Mouse (Mus musculus): ENCODE results near the gene Rad51c. TPM values are rescaled to one million over a fixed set of nuclear protein-coding genes. Genes with fewer than 3 reads are reported as not detected.
"Not testable (repeated sequence)": the region's sequence is repeated elsewhere in the genome, so short reads cannot be mapped to it uniquely, and the experiment has no call there.

The Rad51c gene
- 1 to 10 TPM; 3.9 to 4.6 TPM for total RNA-seq (2021)
- long read RNA-seq, experiment 1, partial matches to known transcripts: 0 of 2 reads
- long read RNA-seq, experiment 1, other reads (novel, unspliced or antisense): 1 of 2 reads
- long read RNA-seq, experiment 2, partial matches to known transcripts: 1 of 3 reads
- long read RNA-seq, experiment 2, other reads (novel, unspliced or antisense): 0 of 3 reads

DNA sequence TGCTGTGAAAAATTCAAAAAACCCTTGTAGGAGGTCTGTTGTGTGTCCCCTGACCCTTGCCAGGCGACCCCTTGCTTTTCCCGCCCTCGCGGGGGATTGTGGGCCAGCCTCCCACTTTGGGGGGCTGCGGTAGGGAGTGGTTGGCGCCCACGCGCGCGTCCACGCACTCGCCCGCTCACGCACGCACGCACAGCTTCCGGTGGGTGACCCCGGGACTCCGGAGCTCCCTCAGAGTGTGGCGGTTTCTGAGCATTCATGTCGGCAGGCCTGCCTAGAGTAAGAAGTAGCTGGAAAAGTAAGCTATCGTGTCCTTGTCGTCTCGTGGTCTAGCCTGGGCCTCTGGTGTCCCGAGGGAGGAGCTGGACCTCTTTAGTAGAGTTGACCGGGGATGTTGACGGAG is at the start of gene Rad51c, which contains the start of gene Tex14:
TSS of gene Rad51c (minus strand) at position 79 of the 400 bp plus-strand sequence.
TSS of gene Tex14 (plus strand) at position 190 of the 400 bp plus-strand sequence.
- peak; percentile 18 to 29 for DNase-seq (ENCODE audit: low spot score in 2 of 2)

DNA sequence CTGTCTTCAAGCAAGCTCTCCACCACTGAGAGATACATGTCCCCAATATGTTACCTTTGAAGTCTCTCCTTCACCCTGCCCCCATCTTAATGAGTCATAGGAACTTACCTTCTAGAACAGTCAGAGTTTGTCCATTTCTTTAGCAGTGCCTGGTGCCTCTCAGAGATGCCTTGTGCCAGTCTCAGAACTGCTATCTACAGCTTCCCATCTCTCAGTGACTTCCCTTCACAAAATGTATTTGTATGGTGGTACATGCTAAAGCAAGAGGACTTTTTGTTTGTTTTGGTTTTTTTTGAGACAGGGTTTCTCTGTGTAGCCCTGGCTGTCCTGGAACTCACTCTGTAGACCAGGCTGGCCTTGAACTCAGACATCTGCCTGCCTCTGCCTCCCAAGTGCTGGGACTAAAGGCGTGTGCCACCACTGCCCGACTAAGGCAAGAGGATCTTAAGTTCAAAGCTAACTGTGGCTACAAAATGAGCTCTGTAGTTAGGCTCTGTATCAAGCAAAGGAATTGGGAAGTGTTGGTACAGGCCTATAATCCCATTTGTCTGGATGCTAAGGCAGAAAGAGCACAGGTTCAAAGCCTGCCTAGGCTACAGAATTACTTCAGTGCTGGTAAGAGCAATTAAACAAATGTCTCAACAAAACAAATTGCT is 49.4 kb upstream of the Rad51c start:
- DNase-seq (ENCODE audit: low spot score in 2 of 2): no peak

DNA sequence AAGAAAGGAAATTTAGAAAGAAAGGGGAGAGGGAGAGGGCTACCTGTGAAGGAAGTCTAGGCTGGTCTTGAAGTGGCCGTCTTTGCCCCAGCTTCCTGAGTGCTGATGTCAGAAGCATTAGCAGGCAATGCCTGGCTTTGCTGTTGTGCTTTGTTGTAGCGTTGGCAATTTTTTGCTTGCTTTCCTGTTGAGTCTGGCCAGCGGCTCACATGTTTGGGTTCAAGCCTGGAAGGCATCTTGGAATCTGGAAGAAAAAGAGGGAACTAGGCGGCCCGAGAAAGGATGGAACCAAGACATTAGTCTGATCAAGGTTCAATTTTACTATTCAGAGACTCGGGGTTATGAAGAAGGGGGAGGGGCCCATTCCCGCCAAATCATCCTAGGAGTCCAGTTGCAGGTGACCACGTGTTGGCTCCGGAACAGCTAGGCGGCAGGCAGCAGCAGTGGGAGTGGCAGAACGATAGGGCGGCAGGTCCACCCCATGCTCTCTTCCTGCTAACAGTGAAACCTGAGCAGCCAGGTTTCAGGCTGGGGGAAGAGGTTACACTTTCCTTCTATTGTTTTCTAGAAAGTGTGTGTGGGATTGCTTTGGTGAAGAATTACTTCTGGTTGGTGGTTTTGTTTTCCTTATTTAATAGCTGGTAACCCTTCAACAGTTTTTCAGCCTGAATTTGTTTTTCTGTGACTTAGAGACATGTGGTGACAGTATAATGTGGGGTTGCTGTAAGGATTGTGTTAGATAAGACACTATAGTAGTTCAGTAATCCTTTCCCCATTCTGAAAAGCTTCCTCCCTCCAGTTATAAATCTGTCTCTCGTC is 48.7 kb upstream of the Rad51c start:
- no peak for DNase-seq (ENCODE audit: low spot score in 2 of 2)

DNA sequence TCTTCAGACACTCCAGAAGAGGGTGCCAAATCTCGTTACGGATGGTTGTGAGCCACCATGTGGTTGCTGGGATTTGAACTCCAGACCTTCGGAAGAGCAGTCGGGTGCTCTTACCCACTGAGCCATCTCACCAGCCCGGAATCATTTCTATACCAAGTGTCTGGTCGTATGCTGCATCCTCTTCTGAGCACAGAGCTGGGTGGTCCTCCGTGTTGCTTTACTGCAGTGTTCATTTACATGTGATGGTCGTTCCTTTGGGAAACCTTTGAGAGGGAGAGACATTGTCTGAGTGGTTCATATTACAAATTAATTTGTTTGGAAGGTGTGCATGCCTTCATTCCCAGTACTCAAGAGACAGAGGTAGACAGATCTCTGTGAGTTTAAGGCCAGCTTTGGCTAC is 48.0 kb upstream of the Rad51c start:
- DNase-seq (ENCODE audit: low spot score in 2 of 2): not testable (repeated sequence)

DNA sequence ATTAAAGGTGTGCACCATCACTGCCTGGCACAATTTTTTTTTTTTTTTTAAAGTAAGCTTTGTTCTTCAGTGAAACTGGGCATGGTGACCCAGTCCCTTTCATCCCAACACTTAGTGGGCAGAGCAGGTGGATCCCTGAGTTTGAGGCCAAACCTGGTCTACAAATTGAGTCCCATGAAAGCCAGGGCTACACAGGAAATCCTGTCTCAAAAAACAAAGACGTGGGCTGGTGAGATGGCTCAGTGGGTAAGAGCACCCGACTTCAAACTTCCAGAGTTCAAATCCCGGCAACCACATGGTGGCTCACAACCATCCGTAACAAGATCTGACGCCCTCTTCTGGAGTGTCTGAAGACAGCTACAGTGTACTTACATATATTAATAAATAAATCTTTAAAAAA is 45.1 kb upstream of the Rad51c start:
- not testable (repeated sequence) for DNase-seq (ENCODE audit: low spot score in 2 of 2)

DNA sequence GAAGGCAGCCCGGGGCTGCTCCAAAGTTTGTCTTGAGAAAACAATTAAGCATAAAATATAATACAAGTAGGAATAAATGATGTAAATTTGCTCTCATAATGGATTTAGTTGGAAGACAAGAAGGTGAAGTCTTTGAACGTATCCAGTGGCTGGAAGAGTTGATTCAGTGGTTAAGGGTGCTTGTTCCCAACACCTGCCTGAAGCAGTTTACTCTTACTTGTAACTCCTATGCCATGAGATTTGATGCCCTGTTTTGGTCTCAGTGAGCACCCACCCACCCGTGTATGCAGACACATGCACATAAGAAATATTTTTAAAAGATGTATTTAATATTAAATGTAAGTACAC is 44.4 kb upstream of the Rad51c start:
- DNase-seq (ENCODE audit: low spot score in 2 of 2): no peak

DNA sequence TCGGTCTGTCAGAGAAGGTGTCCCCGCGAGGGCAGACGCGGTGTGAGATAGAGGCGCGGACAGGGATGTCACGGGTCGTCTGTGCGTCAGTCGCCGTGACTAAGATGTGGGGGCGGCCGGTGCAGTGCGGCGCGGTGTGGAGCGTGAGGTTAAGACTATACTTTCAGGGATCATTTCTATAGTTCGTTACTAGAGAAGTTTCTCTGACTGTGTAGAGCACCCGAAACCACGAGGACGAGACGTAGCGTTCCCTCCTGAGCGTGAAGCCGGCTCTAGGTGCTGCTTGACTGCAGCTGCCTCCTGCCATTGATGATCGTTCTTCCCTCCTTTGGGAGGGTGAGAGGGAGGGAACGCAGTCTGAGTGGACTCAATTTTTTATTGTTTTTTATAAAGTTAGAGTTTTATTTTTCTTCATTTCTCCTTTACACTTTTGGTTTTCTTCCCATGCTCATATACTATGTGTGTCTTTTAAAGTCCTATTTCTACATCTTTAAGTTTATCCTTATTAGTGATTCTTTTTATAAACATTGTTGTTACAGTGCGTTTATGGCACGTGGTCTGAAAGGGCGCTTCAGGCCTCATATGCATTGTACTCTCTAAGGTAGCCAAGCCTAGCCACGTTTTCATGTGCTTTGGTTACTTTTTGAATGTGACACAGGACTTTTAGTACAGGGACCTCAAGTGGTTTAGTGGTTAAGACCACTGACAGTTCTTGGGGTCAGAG is 43.9 kb upstream of the Rad51c start:
- not testable (repeated sequence) for DNase-seq (ENCODE audit: low spot score in 2 of 2)

DNA sequence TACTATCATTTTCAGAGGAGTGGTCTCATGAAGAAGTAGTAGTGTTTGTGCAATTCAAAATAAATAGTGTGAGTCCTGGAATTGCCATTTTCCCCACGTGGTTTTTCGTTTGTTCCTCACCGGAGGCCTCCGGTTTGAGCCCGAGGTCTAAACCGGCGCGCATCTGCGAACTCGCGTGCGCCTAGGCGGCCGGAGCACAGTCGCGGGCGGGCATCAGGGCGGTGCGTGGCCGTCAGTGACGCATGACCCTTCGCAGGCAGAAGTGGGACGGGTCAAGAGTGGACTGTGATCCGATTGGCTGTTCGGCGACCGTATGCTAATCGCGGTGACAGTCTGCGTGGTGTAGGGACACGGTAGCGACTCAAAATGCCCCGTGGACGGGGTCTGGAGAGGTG is 43.3 kb upstream of the Rad51c start:
- peak; percentile 68 to 90 for DNase-seq (ENCODE audit: low spot score in 2 of 2)

DNA sequence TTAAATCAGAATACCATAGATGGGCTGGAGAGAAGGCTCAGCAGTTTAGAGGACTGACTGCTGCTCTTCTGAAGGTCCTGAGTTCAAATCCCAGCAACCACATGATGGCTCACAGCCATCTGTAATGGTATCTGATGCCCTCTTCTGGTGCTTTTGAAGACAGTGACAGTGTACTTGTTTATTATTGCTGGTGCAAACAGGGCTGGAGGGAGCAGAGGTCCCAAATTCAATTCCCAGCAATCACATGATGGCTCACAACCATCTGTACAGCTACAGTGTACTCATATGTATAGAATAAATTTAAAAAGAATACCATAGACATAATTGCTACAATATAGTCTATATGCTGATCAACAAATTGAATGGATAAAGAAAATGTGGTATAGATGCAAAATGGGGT is 42.7 kb upstream of the Rad51c start:
- DNase-seq (ENCODE audit: low spot score in 2 of 2): no peak

DNA sequence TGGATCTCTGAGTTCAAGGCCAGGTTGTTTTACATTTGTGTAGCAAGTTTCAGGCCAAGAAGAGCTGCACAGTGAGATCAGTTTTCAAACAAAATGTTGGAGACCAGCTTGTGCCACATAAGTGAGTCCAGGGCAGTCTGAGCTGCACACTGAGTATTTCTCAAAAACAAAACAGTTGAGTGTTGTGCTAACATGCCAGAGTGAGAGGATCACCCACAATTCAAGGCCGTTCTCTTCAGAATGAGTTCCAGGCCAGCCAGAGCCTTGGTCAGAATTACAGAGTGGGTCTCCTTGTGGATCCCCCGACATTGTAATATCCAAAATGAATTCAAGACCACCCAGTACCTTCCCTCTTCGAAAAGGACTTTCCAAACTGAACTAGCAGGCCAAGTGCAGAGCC is 41.4 kb upstream of the Rad51c start:
- no peak for DNase-seq (ENCODE audit: low spot score in 2 of 2)

DNA sequence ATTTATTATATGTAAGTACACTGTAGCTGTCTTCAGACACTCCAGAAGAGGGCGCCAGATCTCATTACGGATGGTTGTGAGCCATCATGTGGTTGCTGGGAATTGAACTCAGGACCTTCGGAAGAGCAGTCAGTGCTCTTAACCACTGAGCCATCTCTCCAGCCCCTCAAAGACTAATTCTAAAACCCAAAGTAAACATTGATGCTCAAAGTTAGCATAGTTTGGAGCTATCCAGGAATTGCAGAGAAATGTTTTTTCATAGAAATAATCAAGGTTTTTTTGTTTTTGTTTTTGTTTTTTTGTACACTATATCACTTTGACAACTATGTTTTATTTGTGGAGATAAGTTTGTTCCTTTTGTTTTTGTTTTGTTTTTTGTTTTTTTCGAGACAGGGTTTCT is 40.8 kb upstream of the Rad51c start:
- not testable (repeated sequence) for DNase-seq (ENCODE audit: low spot score in 2 of 2)

DNA sequence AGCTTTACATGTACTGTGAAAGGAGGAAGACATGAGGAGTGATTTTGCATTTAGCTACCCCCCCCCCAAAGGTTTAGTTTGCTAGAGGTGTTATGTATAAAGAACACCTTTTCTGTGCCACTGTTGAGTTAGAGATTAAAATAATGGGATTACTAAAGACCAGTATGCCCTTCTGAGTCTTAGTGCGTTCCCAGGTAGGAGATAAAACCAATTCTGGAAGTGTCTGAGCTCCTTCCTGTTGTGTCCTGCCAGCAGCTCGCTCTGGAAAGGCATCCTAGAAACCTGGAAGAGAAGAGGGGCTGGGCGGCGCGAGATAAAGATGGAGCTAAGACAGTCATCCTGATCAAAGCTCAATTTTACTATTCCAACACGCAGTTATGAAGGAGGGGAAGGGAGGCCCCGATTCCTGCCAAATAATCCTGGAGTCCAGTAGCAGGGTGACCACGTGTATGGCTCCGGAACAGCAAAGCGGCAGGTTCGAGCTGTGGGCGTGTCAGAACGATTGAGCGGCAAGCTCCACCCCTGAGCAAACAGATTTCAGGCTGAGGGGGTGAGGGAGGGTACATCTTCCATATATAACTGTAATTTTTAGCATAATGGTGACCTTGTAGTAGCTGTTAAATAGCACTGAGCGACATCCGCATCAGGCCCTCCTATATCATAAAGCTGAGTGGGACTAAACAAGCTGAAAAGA is 40.1 kb upstream of the Rad51c start:
- DNase-seq (ENCODE audit: low spot score in 2 of 2): no peak

DNA sequence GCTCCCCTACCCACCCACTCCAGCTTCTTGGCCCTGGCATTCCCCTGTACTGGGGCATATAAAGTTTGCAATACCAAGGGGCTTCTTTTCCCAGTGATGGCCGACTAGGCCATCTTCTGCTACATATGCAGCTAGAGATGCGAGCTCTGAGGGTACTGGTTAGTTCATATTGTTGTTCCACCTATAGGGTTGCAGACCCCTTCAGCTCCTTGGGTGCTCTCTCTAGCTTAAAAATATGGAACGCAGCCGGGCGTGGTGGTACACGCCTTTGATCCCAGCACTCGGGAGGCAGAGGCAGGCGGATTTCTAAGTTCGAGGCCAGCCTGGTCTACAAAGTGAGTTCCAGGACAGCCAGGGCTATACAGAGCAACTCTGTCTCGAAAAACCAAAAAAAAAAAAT is 39.3 kb upstream of the Rad51c start:
- DNase-seq (ENCODE audit: low spot score in 2 of 2): not testable (repeated sequence)

DNA sequence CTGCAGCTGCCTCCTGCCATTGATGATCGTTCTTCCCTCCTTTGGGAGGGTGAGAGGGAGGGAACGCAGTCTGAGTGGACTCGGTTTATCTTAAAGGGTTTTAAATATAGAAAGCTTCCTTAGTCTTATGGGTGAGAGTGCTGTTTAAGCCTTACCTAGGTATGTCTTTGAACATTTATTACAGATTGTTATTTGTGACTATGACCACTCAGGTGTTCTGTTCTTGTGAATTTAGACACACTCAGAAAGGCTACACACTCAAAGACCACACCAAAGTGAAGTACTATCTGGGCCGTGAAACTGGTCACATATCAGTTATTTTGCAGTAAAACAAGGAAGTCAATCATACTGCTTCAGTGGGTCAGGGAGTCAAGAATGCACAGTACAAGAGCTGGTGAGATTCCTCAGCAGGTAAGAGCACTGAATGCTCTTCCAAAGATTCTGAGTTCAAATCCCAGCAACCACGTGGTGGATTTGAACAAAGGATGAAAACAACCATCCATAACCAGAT is 38.7 kb upstream of the Rad51c start:
- no peak for DNase-seq (ENCODE audit: low spot score in 2 of 2)

DNA sequence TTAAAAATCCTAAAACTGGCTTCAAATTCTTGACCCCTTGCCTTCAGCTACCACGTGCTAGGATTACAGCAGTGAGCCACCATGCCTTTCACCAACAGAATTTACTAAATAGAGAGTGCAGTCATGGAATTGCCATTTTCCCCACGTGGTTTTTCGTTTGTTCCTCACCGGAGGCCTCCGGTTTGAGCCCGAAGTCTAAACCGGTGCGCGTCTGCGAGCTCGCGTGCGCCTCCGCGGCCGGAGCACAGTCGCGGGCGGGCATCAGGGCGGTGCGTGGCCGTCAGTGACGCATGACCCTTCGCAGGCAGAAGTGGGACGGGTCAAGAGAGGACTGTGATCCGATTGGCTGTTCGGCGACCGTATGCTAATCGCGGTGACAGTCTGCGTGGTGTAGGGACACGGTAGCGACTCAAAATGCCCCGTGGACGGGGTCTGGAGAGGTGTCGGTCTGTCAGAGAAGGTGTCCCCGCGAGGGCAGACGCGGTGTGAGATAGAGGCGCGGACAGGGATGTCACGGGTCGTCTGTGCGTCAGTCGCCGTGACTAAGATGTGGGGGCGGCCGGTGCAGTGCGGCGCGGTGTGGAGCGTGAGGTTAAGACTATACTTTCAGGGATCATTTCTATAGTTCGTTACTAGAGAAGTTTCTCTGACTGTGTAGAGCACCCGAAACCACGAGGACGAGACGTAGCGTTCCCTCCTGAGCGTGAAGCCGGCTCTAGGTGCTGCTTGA is 38.1 kb upstream of the Rad51c start:
- peak; percentile 30 to 71 for DNase-seq (ENCODE audit: low spot score in 2 of 2)

DNA sequence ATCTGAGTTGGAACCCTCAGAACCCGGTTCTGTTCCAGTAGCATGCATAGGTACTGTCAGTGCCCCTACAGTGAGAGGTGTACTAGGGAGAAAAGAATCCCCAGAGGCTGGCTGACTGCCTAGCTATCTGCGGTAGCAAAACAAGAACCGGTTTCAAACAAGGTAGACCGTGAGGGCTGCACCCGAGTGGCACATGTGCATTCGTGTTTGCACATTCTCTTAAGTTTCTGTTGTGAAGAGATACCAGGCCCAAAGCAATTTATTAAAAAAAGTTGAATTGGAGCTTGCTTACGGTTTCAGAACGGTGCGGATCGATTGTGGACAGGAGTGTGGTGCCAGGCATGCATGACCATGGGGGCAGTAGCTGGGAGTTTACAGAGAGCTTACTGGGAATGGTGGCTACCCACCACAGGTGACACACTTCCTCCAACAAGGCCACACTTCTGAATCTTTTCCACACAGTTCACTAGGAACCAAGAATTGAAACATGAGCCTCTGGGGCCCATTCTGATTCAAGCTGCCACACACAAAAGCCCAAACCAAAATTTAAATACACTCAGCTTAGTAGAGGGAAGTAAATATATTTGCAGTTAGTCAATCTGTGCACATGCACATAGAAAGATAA is 35.2 kb upstream of the Rad51c start:
- no peak for DNase-seq (ENCODE audit: low spot score in 2 of 2)

DNA sequence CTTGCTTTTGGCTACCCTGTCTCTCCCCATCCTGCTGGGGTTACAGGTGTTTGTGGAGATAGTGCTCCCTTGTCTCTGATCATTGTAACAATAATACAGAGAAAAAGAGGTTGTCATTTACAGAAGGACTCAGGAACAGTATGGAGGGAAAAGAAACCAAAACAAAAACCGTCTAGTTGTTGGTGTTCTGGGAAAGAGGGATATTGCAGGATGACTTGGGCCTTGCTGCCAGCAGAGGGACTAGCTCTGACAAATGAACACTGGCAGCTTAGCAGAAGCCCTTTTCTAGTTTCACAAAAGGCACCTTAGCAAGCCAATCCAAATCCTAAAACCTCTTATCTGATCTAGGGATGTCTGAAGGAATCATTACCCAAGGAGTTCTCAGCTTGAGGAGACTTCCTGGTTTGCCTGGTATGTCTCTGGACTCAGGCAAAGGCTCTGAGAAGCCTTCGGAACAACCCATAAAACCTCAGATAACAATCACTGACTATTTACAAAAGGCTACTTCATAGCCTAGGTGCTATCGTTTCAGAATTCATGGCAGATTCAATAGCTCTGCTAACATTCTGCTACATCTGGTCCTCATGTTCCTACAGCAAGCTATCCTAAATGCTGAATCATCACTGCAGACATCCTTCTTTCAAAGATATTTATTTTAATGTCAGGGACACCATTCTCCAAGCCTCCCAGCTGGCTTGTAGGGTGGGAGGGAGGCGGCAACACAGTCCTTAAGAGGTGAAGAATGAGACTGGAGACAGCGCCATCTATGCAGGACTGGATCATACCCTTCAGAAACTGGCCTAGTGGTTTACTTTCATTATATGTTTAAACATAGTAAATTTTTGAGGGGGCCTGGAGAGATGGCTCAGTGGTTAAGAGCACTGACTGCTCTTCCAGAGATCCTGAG is 31.8 kb upstream of the Rad51c start:
- no peak for DNase-seq (ENCODE audit: low spot score in 2 of 2)

DNA sequence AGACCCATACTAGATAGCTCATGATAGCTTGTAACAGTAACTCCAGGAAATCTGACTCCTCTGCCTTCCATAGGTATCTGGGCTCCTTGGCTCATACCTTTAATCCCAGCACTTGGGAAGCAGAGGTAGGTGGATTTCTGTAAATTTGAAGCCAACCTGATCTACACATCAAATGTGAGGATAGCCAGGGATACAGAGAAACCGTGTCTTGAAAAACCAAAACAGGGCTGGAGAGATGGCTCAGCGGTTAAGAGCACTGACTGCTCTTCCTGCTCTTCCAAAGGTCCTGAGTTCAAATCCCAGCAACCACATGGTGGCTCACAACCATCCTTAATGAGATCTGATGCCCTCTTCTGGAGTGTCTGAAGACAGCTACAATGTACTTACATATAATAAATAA is 30.4 kb upstream of the Rad51c start:
- DNase-seq (ENCODE audit: low spot score in 2 of 2): not testable (repeated sequence)
